Mouse (Mus musculus) embryo, embryonic 10 days (tissue): ENCODE results near the gene Hmg20b.

ENCODE experiments used
- DNase-seq: peaks from one replicate; pipeline ENCODE4 v3.0.0-alpha.2; 2015; ENCODE audit warnings: low spot score

Gene Hmg20b

DNA sequence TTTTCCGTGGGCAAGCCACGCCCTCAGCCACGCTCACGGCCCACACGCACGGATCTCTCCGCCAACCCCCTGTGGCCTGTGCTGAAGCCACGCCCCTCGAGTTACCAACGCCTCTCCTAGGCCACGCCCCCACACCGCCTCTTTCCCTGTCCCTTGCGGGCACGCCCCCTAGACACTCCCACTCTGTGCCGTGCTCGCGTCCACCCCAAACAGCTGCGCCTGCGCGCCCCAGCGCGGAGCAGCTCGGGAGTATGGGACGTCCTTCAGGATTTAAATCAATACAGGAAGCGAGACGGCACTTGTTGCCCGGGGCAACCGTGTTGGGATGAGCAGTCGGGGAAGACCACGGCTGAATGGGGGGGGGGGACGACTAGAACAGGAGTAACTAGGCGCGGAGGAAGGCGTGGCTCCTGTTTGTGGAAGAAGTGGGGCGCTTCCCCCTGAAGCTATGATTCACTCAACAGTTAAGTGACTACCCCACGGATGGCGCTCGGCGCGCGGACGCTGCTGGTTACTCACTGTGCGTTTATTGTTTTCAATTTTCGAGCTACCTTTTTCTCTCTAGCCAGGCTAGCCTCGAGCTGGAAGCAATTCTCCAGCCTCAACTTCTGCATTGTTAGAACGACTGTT, 28.4 kb upstream of the Hmg20b start:
- DNase-seq: peak; percentile 100

DNA sequence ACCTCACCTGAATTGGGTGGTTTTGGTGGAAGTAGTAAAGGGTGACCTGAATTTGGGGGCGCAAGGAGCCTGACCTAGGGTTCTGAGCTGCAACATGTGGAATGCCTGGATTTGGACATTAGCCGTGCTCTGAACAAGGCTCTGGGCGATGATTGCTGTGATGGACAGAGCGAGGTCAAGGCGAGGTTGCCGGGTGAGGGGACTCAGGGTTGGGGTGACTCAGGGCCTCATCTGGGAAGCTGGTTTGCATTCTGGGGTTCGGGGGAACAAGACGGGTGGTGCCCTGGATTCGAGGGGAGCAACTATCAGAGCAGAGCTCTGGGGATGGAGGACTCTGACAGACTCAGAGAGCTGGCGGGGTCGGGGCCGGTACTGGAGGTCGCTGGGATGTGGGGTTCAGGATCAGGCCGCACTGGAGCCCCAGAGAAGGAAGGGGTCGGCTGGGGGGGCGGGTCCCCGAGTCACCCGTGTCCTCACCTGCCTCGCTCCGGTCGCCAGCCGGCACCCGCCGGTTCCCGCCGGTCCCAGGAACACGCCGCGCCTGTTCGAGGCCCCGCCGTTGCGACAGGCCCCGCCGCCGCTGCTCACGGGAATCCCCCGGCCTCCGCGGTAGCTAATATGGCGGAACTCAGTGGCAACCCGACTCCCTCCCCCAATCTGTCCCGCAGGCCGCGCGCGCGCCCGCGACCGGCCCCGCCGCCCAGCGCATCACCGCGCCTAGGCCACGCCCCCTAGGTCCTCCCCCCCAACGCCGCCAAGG, 27.7 kb upstream of the Hmg20b start, which contains the start of gene Fzr1:
Gene Fzr1 (minus strand): TSS at position 724 of the 760 bp plus-strand sequence.
- peak; percentile 37 for DNase-seq

DNA sequence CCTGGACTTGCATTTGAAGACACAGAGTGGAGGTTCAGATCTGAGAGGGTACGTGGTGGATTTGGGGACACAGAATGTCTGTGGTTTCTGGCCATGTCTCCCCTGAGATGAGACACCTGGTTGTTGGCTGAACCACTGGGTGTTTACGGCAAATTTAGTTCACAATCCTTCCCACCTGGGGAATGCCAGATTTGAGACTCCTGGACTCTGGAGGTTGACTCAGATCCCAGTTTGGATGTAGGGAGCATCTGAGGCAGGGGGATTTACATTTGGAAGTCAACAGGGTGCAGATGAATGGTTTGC, 27.0 kb upstream of the Hmg20b start:
- DNase-seq: no peak

DNA sequence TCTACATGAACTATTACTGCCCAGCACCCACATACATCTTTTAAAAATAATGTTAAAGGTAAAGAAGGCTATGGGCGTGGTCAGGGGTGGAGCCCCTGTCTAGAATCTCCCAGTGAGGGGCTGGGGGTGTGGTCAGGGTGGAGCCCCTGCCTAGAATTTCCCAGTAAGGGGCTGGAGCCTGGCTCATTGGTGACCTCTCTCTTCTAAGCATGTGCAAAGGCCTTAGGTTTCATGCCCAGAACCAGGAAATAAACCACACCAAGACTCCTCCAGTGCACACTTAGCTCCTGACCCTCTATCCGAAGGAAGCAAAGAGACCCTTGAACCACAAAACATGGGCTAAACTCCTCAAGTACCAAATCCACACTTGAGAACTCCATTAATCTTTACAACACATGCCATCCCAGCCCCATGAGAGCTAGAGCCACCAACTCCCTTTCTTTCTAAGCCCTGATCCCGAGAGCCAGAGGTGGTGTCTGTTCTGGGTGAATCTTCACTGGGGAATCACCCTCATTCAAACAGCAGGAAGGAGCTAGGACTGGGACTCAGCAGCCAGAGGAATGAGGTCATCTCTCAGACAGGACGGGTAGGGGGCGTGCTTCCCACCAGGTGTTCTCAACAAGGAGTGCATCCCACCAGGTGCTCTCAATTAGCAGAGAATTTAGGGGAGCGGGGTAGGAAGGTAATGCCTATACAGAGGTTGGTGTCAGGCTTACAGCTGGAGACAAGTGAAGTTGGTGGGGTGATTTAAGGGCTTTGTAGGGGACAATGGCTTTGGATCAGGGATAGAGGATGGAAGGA, 26.5 kb upstream of the Hmg20b start:
- DNase-seq: peak; percentile 34

DNA sequence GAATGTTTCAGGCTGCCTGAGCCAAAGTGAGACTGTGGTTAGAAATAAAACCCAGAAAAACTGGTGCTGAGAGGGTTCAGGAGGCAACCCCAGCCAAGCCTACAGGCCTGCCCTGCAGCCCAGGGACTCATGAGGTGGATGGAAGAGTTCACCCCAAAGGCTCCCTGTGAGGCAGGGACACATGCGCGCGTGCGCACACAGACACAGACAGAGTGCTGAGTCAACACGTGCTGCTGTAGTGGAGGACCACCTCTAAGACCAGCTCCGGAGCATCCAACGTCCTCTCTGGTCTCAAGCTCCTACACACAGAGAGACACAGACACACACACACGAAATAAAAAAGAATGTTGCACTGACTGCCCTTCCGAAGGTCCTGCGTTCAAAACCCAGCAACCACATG, 25.0 kb upstream of the Hmg20b start:
- no peak for DNase-seq

DNA sequence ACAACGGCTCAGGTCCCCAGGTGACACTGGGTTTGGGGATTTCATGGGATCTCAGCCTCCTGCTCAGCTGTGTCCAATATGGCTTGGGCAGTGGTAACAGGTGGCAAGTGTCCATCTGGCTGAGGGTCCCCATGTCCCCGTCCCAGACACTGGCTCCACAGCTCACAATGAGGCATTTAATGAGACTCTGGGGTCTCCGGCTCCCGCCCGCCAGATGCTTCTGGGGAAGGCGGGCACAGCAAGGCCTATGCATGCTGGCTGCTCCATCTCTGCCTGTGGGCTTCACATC, 16.9 kb upstream of the Hmg20b start:
- no peak for DNase-seq

DNA sequence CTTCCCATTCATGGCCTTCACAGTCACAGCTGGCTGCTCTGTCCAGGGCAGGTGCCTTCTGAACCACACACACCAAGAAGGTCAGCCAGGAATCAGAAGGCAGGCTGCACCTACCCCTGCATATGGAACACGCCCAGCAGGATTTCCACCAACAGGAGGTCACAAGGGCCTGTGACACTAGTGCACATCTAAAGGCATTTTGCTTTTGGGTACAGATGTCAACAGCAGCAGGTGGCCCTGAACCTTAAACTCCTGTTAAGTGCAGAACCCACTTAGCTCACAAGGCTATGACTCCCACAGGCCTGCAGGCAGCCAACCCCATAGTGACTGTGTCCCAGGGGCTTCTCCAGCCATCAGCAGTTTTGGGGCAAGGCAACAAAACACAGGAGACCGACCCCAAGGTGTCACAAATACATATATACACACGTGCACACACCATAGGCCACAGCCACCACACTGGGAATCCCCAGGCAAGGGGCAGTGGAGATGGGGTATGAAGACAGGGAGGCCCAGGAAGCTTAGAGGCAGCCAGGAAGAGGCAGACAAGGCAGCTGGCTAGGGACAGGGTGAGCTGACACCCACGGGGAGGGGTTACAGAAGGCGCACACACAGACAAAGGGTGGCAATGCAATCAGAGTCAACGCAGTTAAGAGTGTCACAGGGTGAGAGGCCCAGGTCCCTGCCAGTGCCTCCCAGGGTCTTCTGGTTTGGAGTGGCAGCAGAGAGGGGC, 16.4 kb upstream of the Hmg20b start:
- no peak for DNase-seq

DNA sequence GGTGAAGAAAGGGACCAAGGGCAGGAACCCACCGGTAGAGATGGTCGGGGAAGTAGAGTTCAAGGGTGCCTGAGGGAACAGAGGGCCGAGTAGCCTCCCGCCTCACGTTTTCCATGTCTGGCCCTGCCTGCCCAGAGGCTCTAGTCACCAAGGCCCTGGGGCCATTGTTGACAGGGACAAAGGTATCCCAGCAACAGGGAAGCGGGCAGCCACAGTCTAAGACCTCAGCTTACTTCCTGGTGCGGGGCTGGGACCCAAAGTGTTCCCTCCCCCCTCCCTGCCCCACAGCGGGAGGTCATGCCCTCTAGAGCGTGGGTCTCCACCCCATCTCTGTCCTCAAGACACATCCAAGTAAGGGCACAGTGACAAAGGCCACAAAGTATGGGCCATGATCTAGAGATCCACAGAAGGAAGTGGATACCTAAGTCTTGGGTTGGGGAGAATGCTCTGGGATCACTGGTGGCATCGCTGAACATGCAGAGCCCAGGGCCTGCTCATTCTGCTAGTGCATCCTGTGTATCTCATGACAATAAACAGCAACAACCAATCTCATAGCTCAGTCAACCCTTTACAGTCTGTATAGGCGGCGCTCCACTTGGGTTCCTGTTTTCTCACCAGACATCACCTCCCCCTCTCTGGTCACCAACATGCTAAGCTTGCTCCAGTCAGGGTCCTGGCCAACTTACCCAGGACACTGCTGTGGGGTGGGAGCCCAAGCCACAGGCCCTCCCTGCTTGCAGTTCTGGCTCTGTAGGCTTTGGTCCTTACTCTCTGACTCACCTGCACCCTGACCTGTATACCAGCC, 15.6 kb upstream of the Hmg20b start, which contains the start of gene 4930404N11Rik:
Gene 4930404N11Rik (minus strand): TSS at position 145 of the 805 bp plus-strand sequence.
- peak; percentile 85 for DNase-seq

DNA sequence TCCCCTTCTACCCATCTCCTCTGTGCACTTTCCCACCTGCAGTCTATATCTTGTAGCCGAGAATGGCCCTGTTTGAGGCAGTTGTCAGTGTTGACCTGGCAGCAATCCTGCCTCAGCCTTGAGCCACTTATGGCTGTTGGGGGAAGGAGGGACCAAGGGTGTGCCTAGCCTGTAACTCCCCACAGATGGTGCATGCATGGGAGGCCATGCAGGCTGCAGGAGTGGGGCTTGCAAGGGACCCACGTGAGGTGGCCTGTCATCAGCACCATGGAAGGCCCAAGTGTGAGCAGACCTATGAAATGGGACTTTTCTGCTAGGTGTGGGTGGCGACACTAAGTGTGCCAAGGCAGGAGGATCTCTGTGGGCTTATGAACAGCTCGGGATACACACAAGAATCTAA, 14.8 kb upstream of the Hmg20b start:
- no peak for DNase-seq

DNA sequence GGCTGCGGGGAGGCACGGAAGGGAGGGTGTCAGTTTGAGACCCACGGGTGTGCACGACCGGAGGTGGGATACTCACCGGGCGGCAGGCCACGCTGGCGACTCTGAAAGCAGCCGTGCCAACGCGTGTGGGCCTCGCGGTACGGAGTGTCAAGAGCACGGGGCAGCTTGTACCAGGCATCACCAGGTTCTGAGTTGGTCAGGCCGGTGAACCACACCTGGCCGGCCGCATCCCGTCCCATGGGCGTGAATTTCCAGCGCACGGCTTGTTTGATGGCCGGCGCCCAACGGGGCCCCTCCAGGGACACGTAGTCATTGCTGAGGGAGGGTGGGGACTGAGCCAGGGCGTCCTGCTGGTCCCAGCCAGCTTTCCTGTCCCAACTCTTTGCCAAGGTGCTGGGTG, 14.4 kb upstream of the Hmg20b start:
- DNase-seq: no peak

DNA sequence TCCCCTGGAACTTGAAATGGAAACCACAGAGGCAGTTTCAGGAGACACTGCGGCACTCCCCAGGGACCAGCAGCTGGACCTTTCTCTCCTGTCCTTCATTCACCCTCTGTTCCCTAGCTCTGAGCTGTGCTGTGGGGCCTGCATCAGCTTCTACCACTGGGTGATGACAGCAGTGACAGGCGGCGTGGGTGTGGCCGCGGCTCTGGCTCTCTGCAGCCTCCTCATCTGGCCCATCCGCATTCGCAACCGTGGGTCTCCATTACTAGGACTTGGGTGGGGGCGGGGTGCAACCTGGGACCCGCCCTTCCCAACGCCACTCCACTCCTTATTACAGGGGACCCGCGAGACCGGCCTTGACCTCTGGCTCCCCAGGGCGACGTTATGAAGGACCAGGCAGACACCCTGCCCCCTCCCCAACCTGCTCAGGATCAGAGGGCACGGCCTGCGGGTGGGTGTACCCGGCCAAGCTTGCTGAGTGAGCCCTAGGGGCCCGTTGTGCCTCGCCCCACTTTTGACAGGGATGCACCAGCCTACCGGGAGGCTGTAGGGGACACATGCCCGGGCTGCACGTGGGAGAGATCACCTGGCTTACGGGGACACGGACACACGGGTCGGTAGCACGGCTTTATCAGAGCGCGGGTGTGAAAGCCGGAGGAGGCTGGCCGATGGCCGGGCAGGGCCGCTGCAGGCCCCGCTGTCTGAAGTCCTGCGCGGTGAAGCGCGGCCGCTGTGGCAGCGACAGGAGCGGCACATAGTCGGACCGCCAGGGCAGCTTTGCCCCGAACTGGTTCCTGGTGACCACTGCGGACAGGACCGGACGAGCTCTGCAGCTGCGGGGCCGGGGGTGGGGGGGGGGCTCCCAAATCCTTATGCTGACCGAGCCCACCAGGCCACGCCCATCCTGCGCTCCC, 13.4 kb upstream of the Hmg20b start:
- no peak for DNase-seq

DNA sequence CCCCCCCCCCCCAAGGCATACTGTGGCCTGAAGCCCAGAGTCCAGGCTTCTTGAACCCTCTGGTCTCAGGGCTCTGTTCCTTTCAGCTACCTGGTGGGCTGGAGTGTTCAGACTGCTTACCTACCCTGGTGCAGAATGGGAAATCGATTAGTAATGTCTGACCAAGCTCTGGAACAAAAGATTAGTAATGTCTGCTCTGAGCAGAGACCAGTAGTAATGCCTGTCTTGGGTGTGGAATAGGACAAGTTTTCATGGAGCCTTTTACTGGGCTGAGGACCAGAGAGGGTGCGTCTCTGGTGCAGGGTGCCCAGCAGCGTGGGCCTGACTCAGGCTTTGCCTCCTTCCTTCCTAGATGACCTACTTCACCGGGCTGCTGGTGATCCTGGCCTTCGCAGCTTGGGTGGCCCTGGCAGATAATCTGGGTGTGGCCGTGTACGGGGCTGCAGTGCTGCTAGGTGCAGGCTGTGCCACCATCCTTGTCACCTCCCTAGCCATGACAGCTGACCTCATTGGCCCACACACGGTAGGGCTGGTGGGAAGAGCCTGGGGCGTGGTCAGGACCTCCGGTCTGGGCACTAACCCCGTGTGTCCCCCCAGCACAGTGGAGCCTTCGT, 12.2 kb upstream of the Hmg20b start:
- no peak for DNase-seq

DNA sequence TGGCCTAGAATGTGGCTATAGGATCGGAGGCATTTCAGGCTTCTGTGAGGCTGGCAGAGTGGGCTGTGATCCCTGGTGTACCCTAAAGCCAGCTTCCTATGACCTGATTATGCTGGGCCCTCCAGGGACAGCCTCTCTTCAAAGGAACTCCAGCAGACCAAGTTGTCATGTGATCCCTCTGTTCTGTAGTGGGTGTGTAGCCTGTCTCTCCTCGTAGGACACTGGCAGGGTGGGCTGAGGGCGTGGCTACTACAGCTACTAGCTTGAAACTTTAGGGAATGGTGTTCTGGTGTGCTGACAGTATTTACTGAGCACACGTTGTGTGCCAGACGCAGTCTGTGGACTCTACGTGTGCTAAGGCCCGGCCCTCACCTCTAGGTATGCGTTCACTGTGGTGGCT, 10.4 kb upstream of the Hmg20b start:
- DNase-seq: no peak

DNA sequence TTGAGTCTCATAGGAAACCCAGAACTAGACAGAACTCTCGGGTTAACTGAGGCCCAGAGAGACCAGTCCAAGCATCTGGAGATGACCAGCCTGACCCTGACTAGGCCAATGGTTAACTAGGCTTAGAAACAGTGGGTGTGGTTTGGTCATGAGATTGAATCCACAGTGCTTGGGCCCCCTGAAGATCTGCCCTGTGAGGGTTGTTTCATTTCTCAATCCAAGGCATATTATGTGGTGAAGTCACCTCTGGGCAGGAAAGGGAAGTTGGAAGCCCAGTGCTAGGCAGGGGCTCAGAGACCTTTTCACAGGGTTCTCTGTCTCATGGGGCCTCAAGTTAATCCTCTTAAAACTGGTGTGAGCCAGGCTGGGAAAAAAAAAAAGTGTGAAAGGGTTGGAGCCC, 8.6 kb upstream of the Hmg20b start:
- DNase-seq: no peak

DNA sequence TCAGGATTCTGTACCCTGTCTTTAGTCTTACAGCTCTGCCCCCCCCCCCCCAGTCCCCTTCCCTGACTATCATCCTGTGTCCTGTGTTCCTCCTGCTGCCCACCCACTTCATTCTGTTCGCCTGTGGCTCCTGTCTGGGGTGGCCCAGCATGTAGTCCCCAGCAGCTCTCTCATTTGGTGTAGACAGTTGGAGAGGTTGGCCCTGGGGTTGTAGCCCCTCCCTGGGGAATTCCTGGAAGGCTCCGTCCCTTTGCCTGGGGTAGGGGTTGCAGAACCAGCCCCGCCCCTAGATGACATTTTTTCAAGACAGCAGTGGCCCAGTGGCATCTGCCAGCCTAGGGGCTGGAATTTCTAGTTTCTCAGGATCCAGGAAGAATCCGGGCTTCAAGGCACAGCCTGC, 7.9 kb upstream of the Hmg20b start:
- DNase-seq: no peak

DNA sequence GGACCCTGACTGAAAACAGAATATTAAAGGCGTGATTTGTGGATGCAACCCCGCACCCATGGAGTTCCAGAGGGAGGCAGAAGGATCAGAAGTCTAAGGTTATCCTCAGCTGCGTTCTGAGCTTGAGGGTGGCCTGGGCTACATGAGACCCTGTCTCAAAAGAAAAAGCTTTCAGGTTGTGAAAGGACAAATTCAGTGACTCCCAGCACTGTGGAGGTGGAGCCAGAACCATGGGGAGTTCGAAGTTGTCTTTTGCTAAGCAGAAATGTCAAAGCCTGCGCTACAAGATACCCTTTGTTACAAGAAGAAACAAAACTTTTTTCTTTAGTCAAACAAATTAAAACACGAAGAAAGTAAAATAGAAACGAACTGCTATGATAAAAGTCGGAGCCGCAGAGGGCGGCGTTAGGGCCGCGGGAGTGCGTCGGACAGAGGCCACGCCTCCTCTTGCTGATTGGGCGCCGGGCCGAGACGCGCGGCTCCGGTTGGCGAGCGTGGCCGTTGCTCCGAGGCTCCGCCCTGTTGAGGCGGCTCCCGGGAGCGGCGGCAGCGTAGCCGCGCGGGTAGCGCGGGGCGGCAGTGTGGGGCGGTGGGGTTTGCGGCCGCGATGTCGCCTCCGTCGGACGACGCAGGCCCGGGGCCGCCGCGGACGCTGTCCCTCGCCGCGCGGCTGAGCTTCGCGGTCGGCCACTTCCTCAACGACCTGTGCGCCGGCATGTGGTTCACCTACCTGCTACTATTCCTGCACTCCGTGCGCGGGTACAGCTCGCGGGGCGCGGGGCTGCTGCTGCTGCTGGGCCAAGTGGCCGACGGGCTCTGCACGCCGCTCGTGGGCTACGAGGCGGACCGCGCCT, 6.9 kb upstream of the Hmg20b start, which contains the start of gene Mfsd12:
Gene Mfsd12 (plus strand): TSS at position 501 of the 854 bp plus-strand sequence.
- DNase-seq: peak; percentile 95

DNA sequence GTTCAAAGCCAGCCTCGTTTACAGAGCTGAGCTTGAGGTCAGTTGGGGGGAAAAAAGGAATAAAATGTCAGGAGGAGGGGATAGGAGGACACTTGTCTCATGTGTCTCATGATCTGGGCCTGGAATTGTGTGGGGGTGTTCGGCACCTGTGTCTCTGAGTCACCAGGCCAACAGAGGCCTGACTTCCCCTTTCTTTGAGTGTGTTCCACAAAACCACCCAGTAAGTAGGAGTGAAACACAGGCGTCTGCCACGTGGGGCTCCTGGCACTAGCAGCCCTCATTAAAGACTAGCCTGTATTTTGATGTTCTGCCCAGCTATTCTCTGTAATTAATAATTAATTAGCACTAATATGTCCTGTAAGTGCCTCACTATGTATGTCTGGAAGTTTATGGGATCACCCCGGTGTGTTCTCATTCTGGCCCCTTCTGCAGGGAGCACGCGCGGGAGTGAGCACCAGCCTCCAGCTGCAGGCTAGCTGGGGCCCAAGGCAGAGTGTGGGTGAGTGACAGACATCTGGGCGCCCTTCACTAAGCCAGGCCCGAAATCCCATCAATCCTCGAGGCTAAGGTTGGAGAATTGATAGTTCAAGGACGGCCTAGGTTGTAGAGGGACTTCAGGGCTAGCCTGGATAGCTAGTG, 6.2 kb upstream of the Hmg20b start:
- DNase-seq: no peak

DNA sequence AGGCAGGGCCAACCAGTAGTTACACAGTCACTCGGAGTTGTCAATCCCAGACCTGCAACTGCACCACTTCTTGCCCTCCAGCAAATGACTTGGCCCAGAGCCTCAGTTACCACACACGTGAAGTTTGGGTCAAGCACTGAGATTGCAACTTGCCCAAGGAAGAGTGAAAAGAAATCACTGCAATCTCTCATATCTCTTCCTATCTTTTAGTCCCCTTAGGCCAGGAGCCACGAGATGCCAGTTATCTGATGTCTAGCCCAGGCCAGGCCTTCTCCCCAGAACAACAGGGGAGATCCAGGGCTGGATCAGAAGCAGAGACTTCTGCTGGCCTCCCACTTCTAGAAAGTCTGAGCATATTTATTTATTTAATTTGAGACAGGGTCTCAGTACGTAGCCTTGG, 5.3 kb upstream of the Hmg20b start:
- no peak for DNase-seq
